Mouse (Mus musculus) spleen, adult 2 months (tissue): ENCODE data around the gene Metrnl. TPM values are rescaled to one million over a fixed set of nuclear protein-coding genes. Genes with fewer than 3 reads are reported as not detected.

Experiments
- DNase-seq, 2 experiments: peaks; one replicate each; pipeline versions ENCODE4 v3.0.0 to v3.0.0-alpha.2; 2012 to 2021; ENCODE audit warnings: low spot score in 2 of 2, low read depth in 1 of 2
- H3K27ac ChIP-seq: fragments of 200-500 bp; 2 replicates; pipeline ENCODE4 v1.5.1; 2012; ENCODE audit warnings: low read length, inconsistent platforms; ENCODE audit not compliant: insufficient read depth
- H3K27me3 ChIP-seq: fragments of 200-500 bp; 2 replicates; pipeline ENCODE4 v1.6.1; 2012; ENCODE audit warnings: mild to moderate bottlenecking, moderate library complexity, low read length, inconsistent platforms; ENCODE audit not compliant: control insufficient read depth, insufficient read depth
- H3K36me3 ChIP-seq: fragments of 200-500 bp; 2 replicates; pipeline ENCODE4 v1.6.1; 2012; ENCODE audit warnings: mild to moderate bottlenecking, low read length, inconsistent platforms; ENCODE audit not compliant: control insufficient read depth, insufficient read depth
- H3K4me1 ChIP-seq: fragments of 200-500 bp; 2 replicates; pipeline ENCODE4 v1.6.1; 2011; ENCODE audit warnings: inconsistent platforms; ENCODE audit not compliant: control insufficient read depth, insufficient read depth, insufficient read length
- H3K4me3 ChIP-seq: fragments of 200-500 bp; 2 replicates; pipeline ENCODE4 v1.5.1; 2011; ENCODE audit warnings: mild to moderate bottlenecking, inconsistent platforms; ENCODE audit not compliant: insufficient read depth, insufficient read length; ENCODE audit errors: extremely low read depth
- CTCF ChIP-seq: fragments of 200-500 bp; IDR thresholded peaks from 2 replicates; pipeline ENCODE4 v1.5.1; 2011; ENCODE audit warnings: mild to moderate bottlenecking, inconsistent platforms; ENCODE audit not compliant: insufficient read depth, insufficient read length, insufficient replicate concordance; ENCODE audit errors: extremely low read depth
- POLR2A ChIP-seq: fragments of 200-500 bp; IDR thresholded peaks from 2 replicates; pipeline ENCODE4 v1.6.1; 2011; ENCODE audit warnings: low read depth, low read length, inconsistent platforms
- WGBS: fragments of 180-500 bp; shearing (Covaris S2); methylation state at CpG from one replicate; pipeline ENCODE4 v1.1.7; 2018; 5-methylcytosine and 5-hydroxymethylcytosine counted together
- polyA plus RNA-seq: library from polyadenylated mRNA; depleted of rRNA; stranded (reverse); fragments of >200 nt; gene quantifications from 2 replicates; pipeline ENCODE4 v1.2.3, GENCODE M21; 2012; rRNA removed

Metrnl gene
- polyA plus RNA-seq = 13.3 and 22.2 TPM in 2 replicates

DNA sequence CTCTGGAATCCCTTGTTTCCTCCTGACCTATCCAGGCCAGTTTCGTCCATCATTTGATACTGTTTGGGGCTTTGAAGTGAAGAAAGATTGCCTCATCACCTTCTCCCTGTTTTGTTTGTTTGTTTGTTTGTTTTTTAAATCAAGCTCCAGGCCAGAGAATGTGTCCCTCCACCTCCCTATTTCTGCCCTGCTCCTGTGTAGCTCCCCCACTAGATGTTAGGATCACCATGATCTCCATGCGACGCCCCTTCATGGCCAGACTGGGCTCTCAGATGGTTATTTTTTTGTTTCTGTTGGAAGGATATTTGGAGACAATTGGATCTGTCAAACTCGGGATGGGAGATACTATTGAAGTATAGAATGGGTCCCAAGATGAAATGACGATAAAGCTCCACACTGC lies at the start of gene Metrnl:
Gene Metrnl, plus strand, starts transcription at position 301 of the 400 bp plus-strand sequence.
- Histone ChIP-seq H3K36me3 (no peaks in the 10 kb centered on the region), H3K4me1 (peaks cover 11% of the 10 kb centered on the region), H3K4me3 (peak within 1 kb of the TSS; percentile 70), H3K27ac (peak within 1 kb of the TSS; percentile 63), H3K27me3 (peaks cover 3% of the 10 kb centered on the region; the same call in 1 of the 2 replicates)
- DNase-seq = no peak
- TF ChIP-seq CTCF = no peak
- no peak for TF ChIP-seq POLR2A
- WGBS = 96% methylated on average over 5 of the region's 5 CpGs

GRCm38 (mm10) chr11:121651556-121651955 lies 49.8 kb upstream of the Metrnl start:
- Histone ChIP-seq H3K27ac (no peak overlapping the region), H3K4me1 (peaks cover 4% of the 10 kb centered on the region), H3K27me3 (no peaks in the 10 kb centered on the region), H3K36me3 (peaks cover 7% of the 10 kb centered on the region; the same call in 1 of the 2 replicates), H3K4me3 (no peak overlapping the region)
- no peak for DNase-seq
- WGBS = 96% methylated on average over 9 of the region's 9 CpGs
- TF ChIP-seq CTCF = no peak
- TF ChIP-seq POLR2A = no peak

DNA sequence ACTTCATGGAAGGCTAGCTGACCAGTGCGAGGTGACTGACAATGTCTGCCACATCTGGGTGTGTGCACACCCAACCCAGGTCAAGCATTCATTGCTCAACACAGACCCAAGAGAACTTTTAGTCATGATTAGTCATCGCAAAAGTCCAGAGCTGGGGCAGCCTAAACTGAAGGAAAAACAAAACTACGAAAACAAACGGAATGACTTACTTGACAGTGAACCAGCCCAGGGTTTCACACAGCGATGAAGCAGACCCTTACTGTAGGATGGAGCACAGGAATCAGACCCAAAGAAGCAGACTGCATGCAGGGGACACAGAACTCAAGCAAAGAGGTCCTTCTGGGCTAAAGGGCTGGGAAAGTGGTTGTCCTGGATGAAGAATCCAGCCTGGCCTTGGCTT lies 49.4 kb upstream of the Metrnl start:
- Histone ChIP-seq H3K4me3 (no peak overlapping the region), H3K36me3 (peaks cover 7% of the 10 kb centered on the region; the same call in 1 of the 2 replicates), H3K27ac (no peak overlapping the region), H3K4me1 (peaks cover 4% of the 10 kb centered on the region), H3K27me3 (no peaks in the 10 kb centered on the region)
- 94% methylated on average over 5 of the region's 5 CpGs for WGBS
- TF ChIP-seq CTCF = no peak
- no peak for TF ChIP-seq POLR2A
- no peak for DNase-seq

DNA sequence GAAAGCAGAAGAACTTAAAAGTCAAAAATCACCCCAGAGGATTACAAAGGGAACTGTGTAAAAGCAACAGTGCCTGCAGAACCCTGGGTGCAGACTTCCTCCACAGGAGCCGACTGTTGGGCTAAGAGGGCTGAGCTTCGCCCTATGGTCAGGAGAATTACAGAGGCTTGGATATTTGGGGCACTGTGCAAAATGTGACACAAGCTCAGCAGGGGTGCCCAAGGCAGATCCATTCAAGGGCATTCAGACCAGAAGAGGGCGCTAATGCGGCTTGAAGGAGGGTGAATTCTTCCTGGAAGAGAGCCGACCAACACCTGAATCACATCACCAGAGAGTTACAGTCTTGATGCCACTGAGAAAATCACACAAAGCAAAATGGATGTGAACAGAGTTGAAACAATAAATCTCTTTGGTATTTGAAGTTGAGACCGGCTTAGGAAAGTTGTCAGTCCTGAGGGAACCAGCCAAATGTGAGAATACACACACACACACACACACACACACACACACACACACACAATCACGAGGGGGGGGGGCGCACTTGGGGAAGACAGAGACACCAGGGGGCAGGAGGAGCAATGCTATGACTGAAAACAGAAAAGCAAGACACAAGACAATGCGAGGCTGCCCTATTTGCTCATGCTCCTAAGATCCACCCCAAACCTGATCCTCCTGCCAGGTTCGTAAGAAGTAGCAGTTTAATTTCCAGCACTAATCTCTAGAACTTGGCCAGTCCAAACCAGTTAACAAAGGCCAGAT lies 48.6 kb upstream of the Metrnl start:
- H3K36me3 ChIP-seq = peaks cover 4% of the 10 kb centered on the region; the same call in 1 of the 2 replicates
- H3K27ac ChIP-seq = no peak overlapping the region
- H3K4me1 ChIP-seq = peaks cover 4% of the 10 kb centered on the region
- WGBS = 56% methylated on average over 10 of the region's 10 CpGs
- H3K27me3 ChIP-seq = no peaks in the 10 kb centered on the region
- no peak overlapping the region for H3K4me3 ChIP-seq
- peak; percentile 28 to 54 for DNase-seq
- TF ChIP-seq POLR2A (no peak), CTCF (peak; percentile 62; the same call in 1 of the 2 replicates)

DNA sequence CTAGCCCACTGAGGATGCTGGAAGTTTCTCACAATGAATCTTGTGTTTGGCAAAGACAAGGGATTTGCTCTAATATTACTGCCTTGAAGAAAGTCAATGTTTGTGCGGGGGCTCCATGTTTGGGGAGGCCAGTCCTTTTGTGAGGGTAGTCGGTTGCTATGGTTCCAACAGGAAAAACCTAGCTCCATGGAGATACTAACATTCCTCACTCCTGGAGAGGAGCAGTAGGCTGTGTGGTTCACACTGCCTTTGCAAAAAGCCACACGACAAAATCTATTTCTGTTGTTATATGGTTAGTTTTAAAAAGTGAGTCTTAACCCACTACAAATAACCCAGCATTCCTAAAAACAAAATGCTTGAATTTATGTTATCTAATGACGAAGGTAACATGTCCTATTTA lies 47.7 kb upstream of the Metrnl start:
- Histone ChIP-seq H3K27ac (no peak overlapping the region), H3K4me3 (no peak overlapping the region), H3K4me1 (peaks cover 4% of the 10 kb centered on the region), H3K36me3 (peaks cover 4% of the 10 kb centered on the region; the same call in 1 of the 2 replicates), H3K27me3 (no peaks in the 10 kb centered on the region)
- 95% methylated on average over 4 of the region's 4 CpGs for WGBS
- DNase-seq = no peak
- TF ChIP-seq POLR2A = no peak
- TF ChIP-seq CTCF = no peak

DNA sequence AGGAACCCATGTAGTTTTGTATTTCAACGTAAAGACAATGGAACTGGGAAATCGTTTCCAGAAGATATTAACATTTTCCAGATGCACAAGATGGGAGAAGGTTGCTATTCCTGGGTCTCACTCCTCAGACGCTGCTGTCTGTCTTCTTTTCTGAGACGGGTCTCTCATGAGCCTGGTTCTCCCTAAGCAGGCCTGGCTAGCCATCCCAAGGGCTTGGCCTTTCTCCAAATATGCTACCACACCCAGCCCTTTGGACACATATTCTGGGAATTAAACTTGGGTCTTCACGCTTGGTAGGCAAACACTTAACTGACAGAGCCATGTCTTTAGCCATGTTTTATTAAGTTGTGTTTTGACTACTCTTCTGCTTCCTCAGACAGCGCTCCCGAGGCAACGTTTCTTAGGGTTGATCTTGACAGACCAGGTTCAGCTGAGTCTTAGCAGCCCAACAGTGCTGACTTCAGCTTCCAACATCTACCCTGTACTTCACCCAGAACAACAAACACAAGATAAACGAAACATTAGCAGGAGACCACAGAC lies 46.9 kb upstream of the Metrnl start:
- H3K27ac ChIP-seq = no peak overlapping the region
- no peak overlapping the region for H3K4me3 ChIP-seq
- no peak for DNase-seq
- H3K27me3 ChIP-seq = no peaks in the 10 kb centered on the region
- H3K36me3 ChIP-seq = peaks cover 3% of the 10 kb centered on the region; the same call in 1 of the 2 replicates
- WGBS = 89% methylated on average over 9 of the region's 9 CpGs
- no peak for TF ChIP-seq POLR2A
- no peak for TF ChIP-seq CTCF
- peaks cover 4% of the 10 kb centered on the region for H3K4me1 ChIP-seq
